Mouse (Mus musculus) layer of hippocampus, adult 9-10 months (tissue): Measurements from ENCODE around the gene Ankrd55.

Source experiments
- DNase-seq: peaks from one replicate; pipeline ENCODE4 v3.0.0; 2022; ENCODE audit warnings: low spot score

Ankrd55 gene

GRCm38 (mm10) chr13:112344270-112344864 lies 56.1 kb downstream of the Ankrd55 start:
- DNase-seq, result peak; percentile 27

DNA sequence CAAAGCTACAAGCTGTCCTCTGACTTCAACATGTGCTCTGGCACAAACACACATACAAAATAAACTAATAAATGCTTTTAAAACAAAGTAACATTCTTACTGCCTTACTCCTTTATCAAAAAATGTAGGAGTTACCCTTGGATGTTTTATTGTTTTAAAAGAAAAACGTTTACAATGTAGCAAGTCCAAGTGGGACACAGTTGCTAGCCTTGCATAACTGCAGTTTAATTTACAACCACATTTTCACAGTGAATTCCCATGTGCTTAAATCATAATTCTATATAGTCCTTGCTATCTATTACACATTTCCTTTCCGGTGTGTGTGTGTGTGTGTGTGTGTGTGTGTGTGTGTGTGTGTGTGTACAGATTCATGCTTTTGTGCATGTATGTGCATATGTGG lies 57.3 kb downstream of the Ankrd55 start:
- DNase-seq, result no peak

DNA sequence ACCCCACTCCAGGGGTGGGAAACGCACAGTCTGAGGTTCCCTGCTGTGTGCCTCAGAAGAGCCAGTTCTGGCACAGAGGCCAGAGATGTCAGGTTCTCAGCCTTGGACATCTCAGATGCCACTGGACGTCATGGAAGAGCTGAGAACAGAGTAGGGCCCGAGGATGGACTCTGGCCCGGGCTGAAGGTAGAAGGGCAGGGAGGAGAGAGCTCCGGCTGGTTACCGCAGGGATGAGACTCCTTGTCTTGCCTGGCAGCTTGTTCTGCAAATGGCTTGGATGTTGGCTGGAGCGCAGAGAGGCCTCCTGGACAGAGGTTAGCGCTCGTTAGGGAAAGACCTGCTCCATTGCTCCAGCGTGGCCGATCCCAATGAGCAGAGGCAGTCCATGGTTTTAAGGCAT lies 57.8 kb downstream of the Ankrd55 start:
- DNase-seq, result no peak

- no peak for DNase-seq
These were observed 58.5 kb downstream of the Ankrd55 start for GRCm38 (mm10) chr13:112346659-112347142.

DNA sequence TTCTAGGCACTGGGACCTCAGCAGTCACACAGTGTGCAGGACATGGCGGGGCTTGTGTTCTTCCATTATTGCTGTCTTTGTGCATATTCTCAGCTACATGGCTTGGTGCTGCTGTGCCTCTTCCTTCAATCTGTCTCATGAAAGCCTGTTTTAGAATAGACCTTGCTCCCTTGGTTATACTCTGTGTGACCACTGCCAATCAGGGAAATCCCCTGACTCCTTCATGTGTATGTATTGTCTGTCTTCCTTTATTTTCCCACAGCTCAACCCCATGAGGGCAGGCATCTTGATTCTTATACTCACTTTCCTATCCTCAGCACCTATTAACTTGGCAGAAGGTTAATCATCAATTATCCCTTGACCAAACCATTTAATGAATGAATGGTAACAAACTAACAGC lies 60.0 kb downstream of the Ankrd55 start:
- no peak for DNase-seq

- no peak for DNase-seq
These were observed 60.7 kb downstream of the Ankrd55 start for GRCm38 (mm10) chr13:112348896-112349484.

- DNase-seq, result no peak
These were observed 61.2 kb downstream of the Ankrd55 start for GRCm38 (mm10) chr13:112349500-112349899.

DNA sequence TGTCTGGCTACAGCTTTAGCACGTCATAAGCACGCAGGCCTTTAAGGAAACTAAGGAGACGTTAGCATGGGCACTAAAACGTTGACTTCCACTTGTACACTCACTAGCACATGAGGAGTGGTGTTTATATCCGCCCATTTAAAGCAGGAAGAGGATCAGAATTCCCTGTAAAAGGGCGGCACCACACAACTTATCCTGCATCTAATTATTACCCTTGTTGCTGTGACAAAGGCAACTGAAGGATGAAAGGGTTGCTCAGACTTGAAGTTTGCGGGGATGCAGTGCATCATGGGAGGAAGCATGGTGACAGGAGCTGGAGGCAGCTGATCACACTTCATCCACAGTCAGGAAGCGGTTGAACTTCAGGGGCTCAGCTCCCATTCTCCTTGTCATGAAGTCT lies 63.7 kb downstream of the Ankrd55 start:
- no peak for DNase-seq

DNA sequence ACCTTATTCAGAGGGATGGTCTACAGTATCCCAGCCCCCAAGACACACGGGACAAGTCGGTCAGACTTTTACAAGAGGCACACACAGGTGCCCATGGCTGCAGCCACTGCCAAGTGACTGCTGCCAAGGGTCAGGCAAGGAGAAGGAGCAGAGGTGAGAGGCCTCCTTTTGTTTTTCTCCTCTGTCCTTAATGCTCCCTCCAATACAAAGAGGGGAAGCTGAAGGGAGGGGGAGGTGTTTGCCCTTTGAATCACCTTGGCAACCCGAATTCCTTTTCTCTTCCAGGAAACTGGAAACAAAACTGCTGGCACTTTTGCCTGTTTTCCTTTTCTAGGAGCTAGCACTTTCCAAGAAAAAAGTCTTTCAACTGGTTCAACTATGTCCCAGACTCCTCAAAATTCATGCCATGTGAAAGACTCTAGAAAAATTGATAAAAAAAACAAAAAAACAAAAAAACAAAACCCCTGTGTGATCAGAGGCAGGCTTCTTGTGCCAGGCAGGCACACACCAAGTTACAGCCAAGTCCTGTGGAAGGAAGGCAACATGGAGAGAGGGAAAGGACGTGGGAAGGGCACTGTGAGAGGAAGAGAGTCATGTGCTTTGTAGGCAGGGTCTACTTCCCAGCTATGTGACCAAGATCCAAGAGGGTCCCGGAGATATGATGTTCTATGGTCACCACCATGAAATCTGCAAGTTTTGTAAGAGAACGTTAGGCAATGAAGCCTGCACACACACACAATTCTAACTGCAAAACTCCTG lies 66.0 kb downstream of the Ankrd55 start:
- no peak for DNase-seq

- DNase-seq, result no peak
These were observed 66.7 kb downstream of the Ankrd55 start for GRCm38 (mm10) chr13:112354958-112355357.

- DNase-seq, result no peak
These were observed 67.7 kb downstream of the Ankrd55 start for GRCm38 (mm10) chr13:112355794-112356486.

DNA sequence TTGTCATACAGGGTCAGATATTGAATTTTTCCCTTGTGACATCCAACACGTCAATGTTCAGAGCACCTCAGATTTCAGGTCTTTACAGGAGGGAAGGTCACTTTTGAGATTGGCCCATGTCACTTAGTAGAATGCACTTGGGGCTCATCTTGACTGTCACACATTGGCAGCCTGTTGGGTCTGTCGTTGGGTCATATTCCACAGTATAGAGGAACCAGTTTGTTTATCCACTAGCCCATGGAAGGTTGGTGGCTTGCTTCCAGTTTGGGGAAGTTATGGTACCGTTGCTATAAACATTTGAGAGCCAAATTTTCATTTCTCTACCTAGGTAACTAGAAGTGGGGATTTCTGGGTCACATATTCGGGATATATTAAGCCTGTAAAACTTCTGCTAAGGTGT lies 73.3 kb downstream of the Ankrd55 start:
- no peak for DNase-seq

DNA sequence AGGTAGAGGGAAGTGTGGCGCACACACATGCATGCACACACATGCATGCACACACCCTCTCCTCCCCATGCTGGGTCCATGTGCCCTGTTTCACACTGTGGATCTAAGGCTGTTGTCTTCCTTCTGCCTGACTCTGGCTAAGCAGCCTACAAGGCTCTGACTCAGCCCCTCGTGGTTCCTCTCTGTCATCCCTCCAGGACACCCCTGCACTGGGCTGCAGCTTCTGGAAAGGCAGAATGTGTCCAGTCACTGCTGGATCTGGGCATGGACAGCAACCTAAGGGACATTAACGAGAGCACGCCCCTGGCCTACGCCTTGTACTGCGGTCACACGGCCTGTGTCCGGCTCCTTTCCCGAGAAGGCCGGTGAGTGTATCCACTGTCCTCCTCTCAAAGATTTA lies 75.0 kb downstream of the Ankrd55 start:
- DNase-seq, result no peak

DNA sequence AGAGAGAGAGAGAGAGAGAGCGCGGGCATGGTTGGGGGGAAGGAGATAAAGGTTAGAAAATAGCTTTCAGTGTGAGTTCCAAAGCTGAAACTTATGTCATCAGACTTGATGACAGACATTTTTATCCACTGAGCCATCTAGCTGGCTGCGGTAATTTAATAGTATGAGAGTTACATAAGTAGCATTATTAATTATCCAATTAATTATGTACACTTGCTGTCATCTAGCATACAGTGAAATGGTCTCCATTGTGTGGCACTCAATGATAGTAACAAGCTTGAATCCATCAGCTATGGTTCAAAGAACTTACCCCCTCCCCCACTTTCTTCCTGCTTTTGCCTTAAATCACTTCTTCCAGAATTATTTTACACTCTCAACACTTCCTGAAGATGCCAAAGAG lies 75.5 kb downstream of the Ankrd55 start:
- DNase-seq, result no peak

DNA sequence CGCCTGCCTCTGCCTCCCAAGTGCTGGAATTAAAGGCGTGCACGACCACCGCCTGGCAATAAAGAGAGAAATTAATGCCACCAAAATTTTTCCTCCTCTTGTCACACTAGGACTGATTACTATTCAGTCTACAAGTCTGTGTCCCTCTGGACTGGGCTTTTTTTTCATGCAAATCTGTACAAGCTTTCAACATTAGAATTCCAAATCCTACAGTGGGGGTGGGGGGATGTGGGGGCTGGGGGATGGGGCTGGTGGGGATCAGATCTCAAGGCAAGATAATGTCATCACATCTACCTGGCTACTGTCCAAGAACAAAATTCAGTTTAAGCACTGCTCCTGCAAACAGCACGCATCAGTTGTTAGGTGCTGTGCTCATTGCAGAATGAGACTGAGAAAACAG lies 76.4 kb downstream of the Ankrd55 start:
- DNase-seq, result no peak

DNA sequence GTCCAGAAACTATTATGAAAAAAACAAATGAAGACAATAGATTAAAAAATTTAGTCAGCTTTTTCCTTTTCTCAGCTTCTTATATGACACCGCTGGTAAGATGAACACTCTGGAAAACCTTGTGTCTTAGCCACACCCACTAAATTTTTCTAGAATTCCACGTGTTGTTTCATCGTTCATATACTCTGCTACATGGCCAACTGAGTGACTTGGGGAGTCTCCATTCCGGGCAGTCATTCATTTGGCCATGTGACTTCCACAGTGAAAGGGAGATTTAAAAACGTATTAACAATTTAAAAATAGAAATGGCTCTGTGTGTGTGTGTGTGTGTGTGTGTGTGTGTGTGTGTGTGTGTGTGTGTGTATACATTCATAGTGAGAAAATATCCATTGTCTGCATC lies 77.1 kb downstream of the Ankrd55 start:
- DNase-seq, result no peak

DNA sequence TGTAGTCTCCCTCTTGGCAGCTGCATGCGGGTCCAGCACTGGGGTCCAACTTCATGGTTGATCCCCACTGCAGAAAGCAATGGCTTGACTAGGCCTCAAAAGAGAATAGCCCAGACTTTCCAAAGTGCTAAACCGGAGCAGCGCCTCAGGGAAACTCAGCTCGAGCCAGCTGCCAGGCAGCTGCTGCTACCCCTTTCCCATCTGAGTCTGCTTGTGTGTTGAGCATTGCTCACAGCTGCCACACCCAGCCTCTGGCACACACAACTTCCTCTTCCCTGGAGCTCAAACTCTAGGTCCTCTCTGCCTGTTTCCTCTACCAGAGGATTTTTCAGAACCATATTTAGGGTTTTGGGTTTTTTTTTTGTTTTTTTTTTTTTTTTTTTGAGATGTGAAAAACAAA lies 77.5 kb downstream of the Ankrd55 start:
- DNase-seq, result no peak

DNA sequence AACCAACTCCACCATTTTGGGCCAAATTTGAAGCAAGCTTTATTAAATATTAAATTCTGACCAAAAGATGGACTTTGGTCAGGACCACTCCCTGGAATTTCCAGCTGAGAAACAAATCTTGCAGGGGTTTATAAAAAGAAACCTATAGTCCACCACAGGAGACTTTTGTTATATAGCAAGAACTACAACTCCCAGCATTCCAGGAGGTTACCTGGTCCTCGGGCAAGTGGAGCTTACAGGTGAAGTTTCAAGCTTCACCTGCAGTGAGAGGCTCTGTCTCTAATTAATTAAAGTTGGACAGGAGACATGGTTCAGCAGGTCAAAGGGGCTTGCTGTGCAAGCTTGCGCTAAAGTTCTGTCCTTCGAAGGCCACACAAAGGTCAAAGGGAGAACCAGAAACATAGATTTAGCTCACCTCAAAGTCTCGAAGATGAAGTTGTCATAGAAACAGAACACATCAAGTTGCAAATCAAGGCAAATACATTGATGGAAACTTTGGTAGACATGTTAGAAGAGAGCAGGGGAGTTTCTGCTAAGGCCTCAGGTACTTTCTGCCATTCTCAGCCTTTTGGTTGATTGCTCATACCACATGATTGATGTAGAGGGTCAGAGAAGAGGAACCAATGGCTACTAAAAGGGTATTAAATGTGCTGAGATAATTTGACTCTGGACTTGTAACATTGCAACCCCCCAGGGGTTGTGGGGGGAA lies 78.2 kb downstream of the Ankrd55 start:
- no peak for DNase-seq

- no peak for DNase-seq
These were observed 83.5 kb downstream of the Ankrd55 start for GRCm38 (mm10) chr13:112371729-112372128.

DNA sequence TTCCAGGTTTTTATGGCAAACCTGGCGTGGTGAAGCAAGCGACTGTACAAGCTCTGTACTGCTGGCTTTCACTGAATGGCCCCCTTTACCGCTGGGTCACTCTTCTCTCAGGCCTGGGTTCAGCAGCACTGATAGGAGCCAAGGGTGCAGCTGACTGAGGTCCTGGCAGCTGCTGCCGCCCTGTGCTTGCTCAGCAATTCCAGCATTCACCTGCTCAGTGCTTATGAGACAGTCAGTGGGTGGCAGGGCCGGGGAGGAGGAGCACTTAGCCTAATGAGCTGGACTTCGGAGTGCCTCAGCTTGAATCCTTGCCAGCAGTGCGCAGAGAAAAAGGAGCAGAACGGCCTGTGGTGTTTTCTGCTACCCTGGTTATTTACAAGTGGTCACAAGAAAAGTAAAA lies 87.5 kb downstream of the Ankrd55 start:
- DNase-seq, result no peak

- DNase-seq, result no peak
These were observed 90.6 kb downstream of the Ankrd55 start for GRCm38 (mm10) chr13:112378782-112379305.

GRCm38 (mm10) chr13:112381476-112381875 lies 93.2 kb downstream of the Ankrd55 start:
- no peak for DNase-seq
